Mouse (Mus musculus) intestine, embryonic 14.5 days (tissue): Measurements from ENCODE around the gene Serpina1e. TPM values are rescaled to one million over a fixed set of nuclear protein-coding genes. Genes with fewer than 3 reads are reported as not detected.
"Not testable (repeated sequence)": the region's sequence is repeated elsewhere in the genome, so short reads cannot be mapped to it uniquely, and the experiment has no call there.

Experiments
- ATAC-seq: fragments of 200-750 bp; cut with Nextera tagmentation; replicated peaks from 2 replicates; pipeline ENCODE4 v1.8.0; 2017; ENCODE audit warnings: low read depth, moderate number of reproducible peaks, moderate TSS enrichment, moderate library complexity; ENCODE audit not compliant: low FRiP score, low TSS enrichment
- DNase-seq: peaks from one replicate; pipeline ENCODE4 v3.0.0-alpha.2; 2018; ENCODE audit warnings: low spot score
- H3K27ac ChIP-seq: fragments of 300-500 bp; sonication (generic); 2 replicates; pipeline ENCODE4 v1.5.1; 2014; ENCODE audit warnings: low read depth, mild to moderate bottlenecking, control low read depth
- H3K27me3 ChIP-seq: fragments of 300-500 bp; sonication (generic); replicated peaks from 2 replicates; pipeline ENCODE4 v1.6.1; 2014; ENCODE audit warnings: low read length, control low read depth; ENCODE audit not compliant: control insufficient read depth, insufficient read depth
- H3K36me3 ChIP-seq: fragments of 300-500 bp; sonication (generic); 2 replicates; pipeline ENCODE4 v1.6.1; 2014; ENCODE audit warnings: low read length, control low read depth; ENCODE audit not compliant: control insufficient read depth, insufficient read depth
- H3K4me1 ChIP-seq: fragments of 300-500 bp; sonication (generic); replicated peaks from 2 replicates; pipeline ENCODE4 v1.6.1; 2014; ENCODE audit warnings: low read length, control low read depth, mixed read lengths; ENCODE audit not compliant: control insufficient read depth, insufficient read depth
- H3K4me2 ChIP-seq: fragments of 300-500 bp; sonication (generic); 2 replicates; pipeline ENCODE4 v1.6.1; 2014; ENCODE audit warnings: low read length
- H3K4me3 ChIP-seq: fragments of 300-500 bp; sonication (generic); 2 replicates; pipeline ENCODE4 v1.5.1; 2014; ENCODE audit warnings: low read depth, low read length, control low read depth, mixed read lengths
- H3K9ac ChIP-seq: fragments of 300-500 bp; sonication (generic); 2 replicates; pipeline ENCODE4 v1.6.1; 2014; ENCODE audit warnings: mild to moderate bottlenecking, low read length
- H3K9me3 ChIP-seq: fragments of 300-500 bp; sonication (generic); 2 replicates; pipeline ENCODE4 v1.6.1; 2016; ENCODE audit warnings: low read length, control low read depth; ENCODE audit not compliant: control insufficient read depth
- WGBS: fragments of 180-500 bp; shearing (Covaris S2); extraction: QIAGEN DNeasy Blood & Tissue Kit; methylation state at CpG from one replicate; pipeline ENCODE4 v1.1.7; 2014; 5-methylcytosine and 5-hydroxymethylcytosine counted together
- polyA plus RNA-seq: library from polyadenylated mRNA; unstranded; fragments of >200 nt; fragmentation: Nextera tagmentation; extraction: Ambion mirVana; gene quantifications from 2 replicates; pipeline ENCODE4 v1.2.1, GENCODE M21; 2014

Gene Serpina1e
- polyA plus RNA-seq, 1 experiment from 2014 or later, result 9.2 TPM

- 81% methylated on average over 3 of the region's 3 CpGs for WGBS
- H3K27ac ChIP-seq, H3K4me3 ChIP-seq, H3K4me1 ChIP-seq, H3K27me3 ChIP-seq, H3K36me3 ChIP-seq, H3K4me2 ChIP-seq, ATAC-seq, H3K9ac ChIP-seq, H3K9me3 ChIP-seq, DNase-seq: not testable (repeated sequence)
Measured at GRCm38 (mm10) chr12:103952972-103953371, 5.8 kb downstream of the Serpina1e start.

- Histone ChIP-seq H3K4me1 (no peaks in the 10 kb centered on the region), H3K27ac (no peak overlapping the region), H3K27me3 (no peaks in the 10 kb centered on the region), H3K9me3 (no peaks in the 10 kb centered on the region), H3K4me3 (no peak overlapping the region), H3K9ac (no peak overlapping the region), H3K4me2 (no peak overlapping the region), H3K36me3 (no peaks in the 10 kb centered on the region)
- WGBS, result 93% methylated on average over 4 of the region's 4 CpGs
- ATAC-seq (no peak), DNase-seq (no peak)
Measured at GRCm38 (mm10) chr12:103946243-103946642, 12.5 kb downstream of the Serpina1e start.

GRCm38 (mm10) chr12:103909181-103909580 is 49.6 kb downstream of the Serpina1e start:
- ATAC-seq, H3K4me2 ChIP-seq, H3K4me1 ChIP-seq, H3K36me3 ChIP-seq, H3K9me3 ChIP-seq, H3K27ac ChIP-seq, DNase-seq, H3K27me3 ChIP-seq, H3K9ac ChIP-seq, H3K4me3 ChIP-seq: not testable (repeated sequence)
- WGBS, result 91% methylated on average over 11 of the region's 16 CpGs

GRCm38 (mm10) chr12:103907746-103908145 is 51.0 kb downstream of the Serpina1e start:
- H3K4me3 ChIP-seq, H3K4me2 ChIP-seq, H3K9ac ChIP-seq, H3K9me3 ChIP-seq, H3K36me3 ChIP-seq, DNase-seq, H3K4me1 ChIP-seq, H3K27me3 ChIP-seq, ATAC-seq, H3K27ac ChIP-seq: not testable (repeated sequence)
- WGBS, result 43% methylated on average over 1 of the region's 1 CpGs

GRCm38 (mm10) chr12:103904837-103905340 is 53.9 kb downstream of the Serpina1e start, which contains the start of gene Serpina1c:
Serpina1c (minus strand) TSS chr12:103904887.
- not testable (repeated sequence) for H3K4me1 ChIP-seq, H3K4me3 ChIP-seq, H3K9ac ChIP-seq, H3K27ac ChIP-seq, H3K27me3 ChIP-seq, H3K9me3 ChIP-seq, H3K36me3 ChIP-seq, ATAC-seq, H3K4me2 ChIP-seq
- peak; percentile 54 for DNase-seq
- 72% methylated on average over 4 of the region's 4 CpGs for WGBS

- DNase-seq, H3K9ac ChIP-seq, H3K4me1 ChIP-seq, H3K9me3 ChIP-seq, H3K27me3 ChIP-seq, H3K4me2 ChIP-seq, H3K4me3 ChIP-seq, H3K36me3 ChIP-seq, H3K27ac ChIP-seq, ATAC-seq: not testable (repeated sequence)
- WGBS, result 93% methylated on average over 3 of the region's 3 CpGs
Measured at GRCm38 (mm10) chr12:103901929-103902328, 56.8 kb downstream of the Serpina1e start.

Other genes with a start within 250 kb of the Serpina1e start
- gene Serpina1d, start 185.4 kb downstream of the Serpina1e start, polyA plus RNA-seq, result 5.2 and 6.6 TPM in 2 replicates
- gene Serpina1b, start 128.6 kb downstream of the Serpina1e start, polyA plus RNA-seq, result 58.4 and 58.7 TPM in 2 replicates
- gene Serpina1a, start 95.4 kb downstream of the Serpina1e start, polyA plus RNA-seq, result 35.4 and 41.6 TPM in 2 replicates
- gene Serpina1c, start 54.1 kb downstream of the Serpina1e start, polyA plus RNA-seq, result 30.5 and 35.0 TPM in 2 replicates
- not detected in 2 replicates for gene Serpina11, start 31.0 kb upstream of the Serpina1e start, polyA plus RNA-seq
- 0.04 TPM in 1 of 2 replicates, not detected in the other for gene Serpina9, start 54.8 kb upstream of the Serpina1e start, polyA plus RNA-seq
- not detected in 2 replicates for gene Serpina12, start 85.5 kb upstream of the Serpina1e start, polyA plus RNA-seq
- gene Serpina5, start 142.1 kb upstream of the Serpina1e start, polyA plus RNA-seq, result not detected in 2 replicates
- gene Serpina3a, start 153.7 kb upstream of the Serpina1e start, polyA plus RNA-seq, result not detected in 2 replicates
- 0.13 TPM in 1 of 2 replicates, not detected in the other for gene Serpina3b, start 169.0 kb upstream of the Serpina1e start, polyA plus RNA-seq
- not detected in 2 replicates for gene Serpina3c, start 194.9 kb upstream of the Serpina1e start, polyA plus RNA-seq